Mouse (Mus musculus): Measurements from ENCODE around the gene Siae.
A peak's percentile ranks its signal among the peaks of the same experiment; 100 is the strongest.

The Siae gene

GRCm38 (mm10) chr9:37554838-37555748, at the start of gene Siae:
Gene Siae (plus strand): TSS chr9:37555698.
- no peak for DNase-seq (ENCODE audit: low spot score)

GRCm38 (mm10) chr9:37506023-37506422, 49.5 kb upstream of the Siae start:
- no peak for DNase-seq (ENCODE audit: low spot score)

GRCm38 (mm10) chr9:37512097-37512496, 43.4 kb upstream of the Siae start:
- DNase-seq (ENCODE audit: low spot score): no peak

- DNase-seq (ENCODE audit: low spot score): no peak
These were observed 41.0 kb upstream of the Siae start for GRCm38 (mm10) chr9:37514456-37514855.

GRCm38 (mm10) chr9:37517467-37517866, 38.0 kb upstream of the Siae start:
- DNase-seq (ENCODE audit: low spot score): no peak

GRCm38 (mm10) chr9:37518991-37519390, 36.5 kb upstream of the Siae start:
- no peak for DNase-seq (ENCODE audit: low spot score)

GRCm38 (mm10) chr9:37519995-37520394, 35.5 kb upstream of the Siae start:
- no peak for DNase-seq (ENCODE audit: low spot score)

- no peak for DNase-seq (ENCODE audit: low spot score)
These were observed 30.0 kb upstream of the Siae start for GRCm38 (mm10) chr9:37525461-37525860.

- DNase-seq (ENCODE audit: low spot score): no peak
These were observed 28.8 kb upstream of the Siae start for GRCm38 (mm10) chr9:37526443-37527395.

GRCm38 (mm10) chr9:37527396-37528224, 27.9 kb upstream of the Siae start, which contains the start of gene Esam:
Gene Esam (plus strand): TSS chr9:37528078.
- DNase-seq (ENCODE audit: low spot score): peak; percentile 73

- peak; percentile 32 for DNase-seq (ENCODE audit: low spot score)
These were observed 27.1 kb upstream of the Siae start for GRCm38 (mm10) chr9:37528225-37528970.

GRCm38 (mm10) chr9:37530031-37530887, 25.2 kb upstream of the Siae start:
- peak; percentile 61 for DNase-seq (ENCODE audit: low spot score)

GRCm38 (mm10) chr9:37530888-37531705, 24.4 kb upstream of the Siae start:
- peak; percentile 69 for DNase-seq (ENCODE audit: low spot score)

GRCm38 (mm10) chr9:37536851-37537250, 18.6 kb upstream of the Siae start:
- no peak for DNase-seq (ENCODE audit: low spot score)

GRCm38 (mm10) chr9:37537658-37538250, 17.7 kb upstream of the Siae start:
- no peak for DNase-seq (ENCODE audit: low spot score)

GRCm38 (mm10) chr9:37539170-37540025, 16.1 kb upstream of the Siae start, which contains the start of gene Vsig2:
Gene Vsig2 (plus strand): TSS chr9:37539255.
- no peak for DNase-seq (ENCODE audit: low spot score)

GRCm38 (mm10) chr9:37540226-37540625, 15.3 kb upstream of the Siae start:
- DNase-seq (ENCODE audit: low spot score): no peak
